Mouse (Mus musculus) lung, adult 2 months (tissue): ENCODE results near the gene Sulf2. TPM values are rescaled to one million over a fixed set of nuclear protein-coding genes. Genes with fewer than 3 reads are reported as not detected.

Experiments used
- DNase-seq: peaks from one replicate; pipeline ENCODE4 v3.0.0; 2022
- H3K4me1 ChIP-seq: fragments of 200-500 bp; 2 replicates; pipeline ENCODE4 v1.6.1; 2011; ENCODE audit warnings: low read length; ENCODE audit not compliant: control insufficient read depth, insufficient read depth
- H3K4me3 ChIP-seq: fragments of 200-500 bp; replicated peaks from 2 replicates; pipeline ENCODE3; 2011; ENCODE audit warnings: low read depth, mild to moderate bottlenecking, control low read depth, low read length; ENCODE audit errors: extremely low read depth
- CTCF ChIP-seq: fragments of 200-500 bp; IDR thresholded peaks from 2 replicates; pipeline ENCODE4 v1.5.1; 2011; ENCODE audit warnings: mild to moderate bottlenecking, low read length, control low read depth; ENCODE audit not compliant: insufficient read depth
- POLR2A ChIP-seq: fragments of 200-500 bp; IDR thresholded peaks from 2 replicates; pipeline ENCODE4 v1.6.1; 2011; ENCODE audit warnings: low read depth, mild to moderate bottlenecking, control low read depth, low read length, borderline replicate concordance; ENCODE audit errors: extremely low read depth
- WGBS: fragments of 180-500 bp; shearing (Covaris S2); methylation state at CpG from one replicate; pipeline ENCODE4 v1.1.7; 2018; 5-methylcytosine and 5-hydroxymethylcytosine counted together
- polyA plus RNA-seq: library from polyadenylated mRNA; depleted of rRNA; stranded (reverse); fragments of >200 nt; gene quantifications from 2 replicates; pipeline ENCODE4 v1.2.3, GENCODE M21; 2012

Gene Sulf2
- polyA plus RNA-seq, 1 experiment, result 37.6 TPM

DNA sequence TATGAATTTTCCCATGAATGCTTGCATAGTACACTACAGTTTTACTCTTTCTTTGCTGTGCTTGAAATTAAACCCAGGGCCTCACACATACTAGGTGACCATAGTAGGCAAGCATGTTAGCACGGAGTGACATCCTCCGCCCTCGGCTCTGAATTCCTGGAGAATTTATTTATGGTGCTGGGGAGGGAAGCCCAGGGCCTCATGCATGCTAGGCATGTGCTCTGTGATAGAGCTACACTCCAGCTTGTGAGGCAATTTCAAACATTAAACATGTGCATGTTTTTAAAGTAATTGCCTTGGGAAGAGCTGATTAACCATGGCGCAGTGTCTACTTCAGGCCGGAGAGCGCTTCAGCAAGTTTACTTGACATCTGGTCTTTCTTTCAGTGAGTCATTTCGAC is 106.6 kb downstream of the Sulf2 start:
- 89% methylated on average over 7 of the region's 7 CpGs for WGBS
- DNase-seq, result no peak
- Histone ChIP-seq H3K4me1 (peaks cover 13% of the 10 kb centered on the region), H3K4me3 (no peak overlapping the region)
- TF ChIP-seq CTCF (no peak), POLR2A (no peak)

DNA sequence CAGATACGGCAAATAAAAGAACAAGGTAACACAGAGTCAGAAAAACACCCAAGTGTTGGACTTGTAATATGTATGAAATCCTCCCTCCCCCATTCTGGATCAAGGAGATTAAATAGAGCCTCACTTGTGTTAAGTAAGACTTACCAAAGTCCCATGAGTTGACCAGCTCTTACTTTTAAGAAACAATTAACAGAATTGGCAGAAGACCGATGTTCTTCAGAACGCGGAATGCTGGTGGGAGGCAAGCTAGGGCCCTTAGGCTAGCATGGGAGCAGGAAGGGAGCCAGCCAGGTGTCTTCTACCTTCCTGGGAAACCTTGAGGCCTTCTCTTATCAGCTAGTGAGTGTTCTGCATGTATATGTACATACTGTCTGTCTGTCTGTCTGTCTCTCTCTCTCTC is 107.5 kb downstream of the Sulf2 start:
- H3K4me1 ChIP-seq, result peaks cover 13% of the 10 kb centered on the region
- 96% methylated on average over 4 of the region's 4 CpGs for WGBS
- DNase-seq, result no peak
- TF ChIP-seq POLR2A (no peak), CTCF (no peak)
- no peak overlapping the region for H3K4me3 ChIP-seq

DNA sequence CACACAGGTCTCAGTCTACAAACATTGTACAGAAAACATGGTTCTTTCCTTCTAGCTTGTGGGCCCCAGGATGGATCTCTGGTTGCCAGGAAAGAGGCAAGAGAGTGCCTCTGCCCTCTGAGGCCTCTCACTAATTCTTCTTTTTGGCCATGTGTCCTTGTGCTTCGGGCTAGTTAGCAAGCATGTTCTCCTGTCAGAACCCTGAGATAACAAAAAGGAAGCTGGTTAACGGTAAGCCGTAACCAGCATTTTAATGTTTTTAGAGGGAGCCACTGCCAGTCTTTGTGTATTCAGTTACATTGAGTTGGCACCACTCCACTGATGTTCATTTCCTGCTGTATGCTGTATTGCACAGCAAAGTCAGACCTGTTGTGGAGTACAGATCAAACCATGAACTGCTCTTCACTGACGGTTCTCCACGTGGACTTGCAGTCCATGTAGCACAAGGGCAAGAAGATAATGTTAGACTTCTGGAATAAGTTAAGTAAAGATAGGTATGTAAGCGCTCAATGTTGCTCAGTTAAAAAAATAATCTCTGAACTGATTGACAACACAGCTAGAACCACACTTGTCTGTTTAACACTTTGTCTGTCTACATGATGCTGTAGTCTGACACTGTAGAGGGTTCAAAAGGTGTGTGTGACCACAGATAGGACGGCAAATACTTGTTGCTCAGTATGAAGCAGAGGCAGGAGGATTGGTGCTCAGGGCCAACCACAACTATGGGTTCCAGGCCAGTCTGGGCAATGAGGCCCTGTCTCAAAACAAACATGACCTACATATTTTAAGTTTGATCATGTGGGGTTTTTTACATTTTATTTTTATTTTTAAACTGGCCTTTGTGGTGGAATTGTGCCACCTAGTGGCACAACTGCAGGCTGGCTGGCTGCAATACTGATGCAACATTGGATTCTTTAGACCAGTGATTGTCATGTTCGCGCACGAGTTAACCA is 109.6 kb downstream of the Sulf2 start:
- Histone ChIP-seq H3K4me3 (no peak overlapping the region), H3K4me1 (peaks cover 15% of the 10 kb centered on the region)
- TF ChIP-seq CTCF (peak; percentile 82), POLR2A (no peak)
- DNase-seq, result no peak
- 29% methylated on average over 10 of the region's 10 CpGs for WGBS

DNA sequence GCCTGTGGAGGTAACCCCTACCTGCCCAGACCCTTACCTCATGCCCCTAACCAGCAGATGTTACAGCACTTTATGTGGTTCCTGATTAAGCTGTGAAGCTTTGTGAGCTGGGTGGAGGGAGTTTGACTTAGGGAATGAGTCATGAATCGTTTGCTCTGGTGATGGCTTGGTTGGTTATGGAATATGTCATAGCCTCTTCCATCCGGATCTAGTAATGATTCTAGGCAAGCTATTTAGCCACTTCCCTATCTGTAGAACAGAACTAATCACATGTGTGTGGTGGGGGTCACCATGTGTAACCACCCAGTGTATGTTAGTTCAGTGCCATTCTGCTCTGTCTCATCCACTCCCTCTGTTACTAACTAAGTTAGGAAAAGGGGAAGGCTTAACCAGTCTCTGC is 110.5 kb downstream of the Sulf2 start:
- TF ChIP-seq CTCF (no peak), POLR2A (no peak)
- Histone ChIP-seq H3K4me1 (peaks cover 15% of the 10 kb centered on the region), H3K4me3 (no peak overlapping the region)
- DNase-seq, result no peak
- WGBS, result 29% methylated on average over 2 of the region's 2 CpGs

DNA sequence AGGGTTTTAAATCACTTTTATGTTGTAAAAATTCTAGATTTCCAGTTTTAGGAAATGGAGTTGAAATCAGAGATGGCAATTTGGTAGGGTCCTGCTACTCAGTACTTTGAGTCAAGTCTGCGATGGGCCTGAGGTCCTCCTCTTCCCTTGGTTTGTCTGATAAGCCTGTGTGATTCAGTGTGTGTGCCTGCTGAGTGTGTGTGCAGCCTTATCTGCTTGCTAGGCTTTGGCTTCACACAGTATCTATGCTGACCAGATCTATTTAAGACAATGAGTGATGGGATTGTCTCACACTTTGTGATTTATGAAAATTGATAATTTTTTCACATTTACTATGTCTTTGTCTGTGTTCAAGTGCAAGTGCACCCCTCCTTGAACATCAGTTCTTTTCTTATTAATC is 112.9 kb downstream of the Sulf2 start:
- 51% methylated on average over 1 of the region's 1 CpGs for WGBS
- DNase-seq, result no peak
- no peak overlapping the region for H3K4me3 ChIP-seq
- peaks cover 15% of the 10 kb centered on the region for H3K4me1 ChIP-seq
- TF ChIP-seq POLR2A, result no peak

DNA sequence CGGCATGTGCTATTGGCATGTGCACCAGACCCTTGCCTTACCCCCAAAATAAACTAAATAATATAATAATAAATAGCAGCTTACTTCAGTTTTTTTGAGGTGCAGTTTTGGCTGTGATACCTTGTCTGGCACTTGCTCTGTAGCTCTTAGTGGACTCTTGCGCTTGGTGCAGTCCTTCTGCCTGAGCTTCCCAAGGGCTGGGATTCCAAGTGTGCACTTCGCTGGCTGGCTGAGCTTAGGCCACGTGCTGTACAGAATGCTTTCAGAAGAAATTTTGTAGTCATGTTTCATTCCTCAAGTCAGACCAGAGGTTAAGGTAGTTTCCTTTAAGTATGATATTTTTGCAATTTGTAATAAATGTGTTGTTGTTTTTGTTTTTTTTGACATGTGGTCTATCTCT is 115.8 kb downstream of the Sulf2 start:
- no peak overlapping the region for H3K4me3 ChIP-seq
- DNase-seq, result no peak
- no peak for TF ChIP-seq CTCF
- TF ChIP-seq POLR2A, result no peak

DNA sequence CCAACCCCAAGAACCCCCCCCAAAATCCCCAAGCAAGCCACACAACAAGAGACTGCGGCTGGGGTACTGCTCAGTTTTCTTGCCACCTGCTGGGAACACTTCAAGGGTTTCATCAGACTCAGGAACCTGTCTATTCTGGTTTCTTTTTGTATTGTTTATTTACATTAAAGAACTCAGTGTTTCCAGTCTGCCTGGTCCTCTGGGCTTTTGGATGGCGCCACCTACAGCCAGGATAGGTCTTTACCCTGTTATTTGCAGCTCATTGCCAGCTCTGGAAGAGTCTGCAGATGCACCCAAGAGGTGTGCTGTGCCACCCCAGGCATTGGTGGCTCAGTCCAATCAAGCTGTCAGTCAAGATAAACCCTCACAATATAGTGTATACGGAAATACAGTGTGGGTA is 119.7 kb downstream of the Sulf2 start:
- peaks cover 10% of the 10 kb centered on the region for H3K4me1 ChIP-seq
- H3K4me3 ChIP-seq, result no peak overlapping the region
- WGBS, result 34% methylated on average over 3 of the region's 3 CpGs
- DNase-seq, result peak; percentile 67
- peak; percentile 76 for TF ChIP-seq CTCF
- TF ChIP-seq POLR2A, result no peak

More for the DNA sequence above, 115.8 kb downstream of the Sulf2 start:
- WGBS, result 73% methylated on average over 4 of the region's 4 CpGs
- peaks cover 3% of the 10 kb centered on the region for H3K4me1 ChIP-seq

DNA sequence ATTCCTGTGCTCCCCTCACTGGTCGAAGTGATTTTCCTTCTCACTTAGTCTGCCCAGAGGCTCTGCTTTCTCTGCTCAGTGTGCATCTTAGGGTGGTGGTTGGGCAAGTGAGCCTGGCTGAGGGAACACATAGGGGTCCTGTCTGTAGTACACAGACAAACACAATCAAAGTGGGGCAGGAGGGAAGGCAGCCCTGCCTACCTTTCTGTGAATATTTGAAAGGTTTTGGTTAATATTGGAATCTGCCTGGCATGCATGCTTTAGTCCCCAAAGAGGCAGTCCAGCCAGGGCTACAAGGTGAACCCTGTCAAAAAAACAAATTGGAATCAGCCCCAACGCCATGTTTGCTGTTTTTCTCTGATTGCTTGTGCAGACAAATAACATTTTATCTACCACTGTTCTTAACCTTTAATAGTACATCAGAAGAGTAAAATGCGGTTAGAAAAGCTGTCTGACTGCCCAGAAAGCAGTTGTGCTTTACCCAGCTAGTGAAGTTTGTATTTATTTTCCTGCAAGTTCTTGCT is 120.4 kb downstream of the Sulf2 start:
- no peak for TF ChIP-seq POLR2A
- TF ChIP-seq CTCF, result no peak
- Histone ChIP-seq H3K4me3 (no peak overlapping the region), H3K4me1 (peaks cover 16% of the 10 kb centered on the region)
- WGBS, result 40% methylated on average over 3 of the region's 3 CpGs
- no peak for DNase-seq

DNA sequence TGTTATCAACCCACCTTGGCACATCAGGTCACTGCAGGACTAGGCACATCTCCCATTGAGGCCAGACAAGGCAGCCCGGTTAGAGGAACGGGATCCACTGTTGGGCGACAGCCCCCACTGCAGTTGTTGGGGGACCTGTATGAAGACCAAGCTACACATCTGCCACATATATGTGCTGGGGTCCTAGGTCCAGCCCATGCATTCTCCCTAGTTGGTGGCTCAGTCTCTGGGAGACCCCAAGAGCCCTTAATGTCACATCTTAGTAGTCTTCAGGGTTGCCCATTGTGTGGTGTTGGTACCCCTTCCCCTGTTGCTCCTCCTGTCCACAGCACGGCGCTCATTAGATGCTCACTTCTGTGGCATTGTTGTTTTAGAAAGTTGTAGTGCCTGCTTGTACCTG is 122.8 kb downstream of the Sulf2 start:
- no peak for DNase-seq
- Histone ChIP-seq H3K4me1 (peaks cover 27% of the 10 kb centered on the region), H3K4me3 (no peak overlapping the region)
- TF ChIP-seq POLR2A, result no peak
- no peak for TF ChIP-seq CTCF
- 83% methylated on average over 5 of the region's 5 CpGs for WGBS

DNA sequence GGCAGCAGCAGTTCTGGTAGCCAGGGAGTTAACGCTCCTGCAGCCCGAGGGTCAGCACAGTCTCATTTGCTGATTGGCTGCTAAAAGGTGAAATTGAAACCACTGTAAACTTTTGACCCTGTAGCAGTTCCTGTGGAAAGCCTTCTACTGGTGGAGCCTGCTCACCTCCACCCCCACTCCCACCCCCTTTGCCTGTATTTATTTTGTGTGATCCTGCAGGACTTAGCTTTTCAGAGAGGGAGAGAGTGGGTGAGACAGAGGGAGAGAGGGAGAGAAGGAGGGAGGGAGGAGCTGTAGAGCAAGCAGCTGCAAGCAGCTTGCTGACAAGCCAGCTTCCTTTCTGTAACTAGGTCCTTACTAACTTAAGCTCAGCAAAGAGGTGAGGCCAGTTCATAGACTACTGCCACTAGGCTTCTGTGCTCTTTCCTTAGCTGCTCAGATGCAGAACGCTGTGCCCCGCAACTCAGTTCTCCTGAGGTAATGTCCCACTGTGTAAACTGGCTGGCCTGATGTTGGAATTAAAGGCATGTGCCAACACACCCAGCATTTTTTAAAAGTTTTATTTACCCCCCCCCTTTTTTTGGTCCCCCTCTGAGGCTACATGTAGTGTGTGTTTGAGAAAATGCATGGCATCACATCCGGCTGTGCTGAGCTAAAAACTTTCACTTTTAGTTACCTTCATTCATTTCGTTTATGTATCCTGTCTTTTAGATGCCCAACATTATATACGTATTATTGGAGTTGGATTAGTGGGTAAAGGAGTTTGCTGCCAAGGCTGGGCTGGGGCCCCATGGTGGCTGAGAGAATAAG is 124.1 kb downstream of the Sulf2 start:
- 6% methylated on average over 7 of the region's 7 CpGs for WGBS
- TF ChIP-seq CTCF (no peak), POLR2A (no peak)
- Histone ChIP-seq H3K4me1 (peaks cover 32% of the 10 kb centered on the region), H3K4me3 (peak overlapping the region; percentile 52)
- peak; percentile 47 for DNase-seq
